Mouse (Mus musculus) c-Kit-negative CD71-positive TER-119-positive erythroid progenitor cells, embryonic 14.5 days (primary cell): ENCODE measurements around the gene Fuom.
A peak's percentile ranks its signal among the peaks of the same experiment; 100 is the strongest.
"Not testable (repeated sequence)": the region's sequence is repeated elsewhere in the genome, so short reads cannot be mapped to it uniquely, and the experiment has no call there.

Experiments used
- DNase-seq: peaks from one replicate; pipeline ENCODE4 v3.0.0-alpha.2; 2013; ENCODE audit warnings: low read depth, low spot score

The Fuom gene

DNA sequence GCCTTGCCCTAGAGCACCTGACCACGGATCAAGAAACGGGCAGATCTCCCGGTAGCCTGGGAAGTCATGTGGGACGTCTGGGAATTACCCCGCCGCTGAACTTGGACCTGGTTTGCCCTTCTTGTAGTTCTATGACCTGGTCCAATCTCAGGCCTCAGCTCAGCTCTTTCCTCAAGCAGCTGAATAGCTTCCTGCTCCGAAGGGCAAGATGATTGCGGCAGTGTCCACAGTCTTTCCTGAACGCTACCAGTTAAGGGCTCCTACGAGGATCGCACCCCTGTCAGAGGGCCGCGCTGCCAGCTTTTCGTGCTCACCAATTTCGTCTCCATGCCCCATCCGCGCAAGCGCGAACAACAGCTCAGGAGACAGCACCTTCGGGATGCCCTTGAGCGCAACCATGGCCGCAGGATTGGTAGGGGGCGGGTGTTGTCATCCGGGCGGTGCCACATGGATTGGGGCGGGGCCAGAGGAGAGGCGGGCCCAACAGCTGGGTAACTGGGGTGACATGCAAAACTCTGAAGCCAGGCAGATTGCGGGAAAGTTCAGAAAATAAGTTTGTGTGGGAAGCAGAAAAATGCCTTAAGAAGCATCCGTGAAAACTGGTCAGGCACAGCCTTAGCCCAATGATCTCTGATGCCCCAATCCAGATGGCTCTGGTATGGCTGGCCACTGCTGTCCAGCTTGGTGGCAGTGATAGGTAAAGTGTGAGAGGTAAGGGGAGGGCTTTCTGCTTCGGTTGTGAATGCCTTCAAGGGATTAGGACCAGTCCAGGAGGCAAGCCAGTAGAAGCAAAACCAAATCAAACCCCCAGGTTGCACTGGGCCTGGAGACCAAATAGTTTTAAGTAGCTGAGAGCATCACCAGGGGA is at the start of gene Fuom:
Gene Fuom (minus strand): TSS at position 449 of the 868 bp plus-strand sequence.
- DNase-seq = peak; percentile 40

- DNase-seq = no peak
Measured at GRCm38 (mm10) chr7:140144550-140144949, 42.3 kb upstream of the Fuom start.

- DNase-seq = no peak
Measured at GRCm38 (mm10) chr7:140141350-140141749, 39.1 kb upstream of the Fuom start.

- no peak for DNase-seq
Measured at GRCm38 (mm10) chr7:140138021-140138310, 35.7 kb upstream of the Fuom start.

DNA sequence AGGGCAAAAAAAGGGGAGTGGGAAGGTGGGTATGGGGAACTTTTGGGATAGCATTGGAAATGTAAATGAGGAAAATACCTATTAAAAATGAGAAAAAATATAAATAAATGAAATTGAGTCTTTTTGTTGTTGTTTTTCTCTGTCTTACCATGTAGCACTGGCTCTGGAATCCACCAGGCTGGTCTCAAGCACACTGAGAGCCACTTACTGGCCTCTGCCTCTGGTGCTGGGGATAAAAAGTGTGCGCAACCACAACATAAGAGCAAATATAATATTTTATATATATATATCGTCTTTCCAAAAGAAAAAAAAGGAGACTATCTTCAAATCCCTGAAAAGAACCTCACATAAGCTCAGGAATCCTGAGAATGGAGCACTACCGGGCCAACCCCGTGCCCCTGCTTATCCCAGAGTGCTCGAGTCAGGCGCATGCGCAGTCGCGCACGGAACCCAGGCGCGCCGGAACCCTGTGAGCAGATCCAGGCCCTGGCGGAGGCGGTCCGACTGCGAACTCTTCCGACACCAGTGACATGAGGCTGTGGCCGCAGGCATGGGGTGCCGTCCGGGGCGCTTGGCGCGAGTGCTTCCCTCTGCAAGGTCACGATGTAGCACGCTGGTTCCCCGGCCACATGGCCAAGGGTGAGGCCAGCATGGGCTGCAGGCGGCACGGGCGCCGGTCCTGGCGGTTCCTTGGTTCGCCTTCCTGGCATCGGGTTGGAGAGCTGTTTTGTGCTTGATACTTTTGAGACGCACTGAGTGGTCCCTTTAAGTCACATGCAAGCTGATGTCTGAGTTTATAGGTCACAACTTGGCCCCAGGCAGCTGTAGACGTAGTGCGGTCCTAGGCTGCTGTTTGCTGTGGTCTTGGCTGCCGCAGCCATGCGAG is 35.1 kb upstream of the Fuom start, which contains the start of gene Mtg1:
Gene Mtg1 (plus strand): TSS at position 430 of the 886 bp plus-strand sequence.
- peak; percentile 81 for DNase-seq

DNA sequence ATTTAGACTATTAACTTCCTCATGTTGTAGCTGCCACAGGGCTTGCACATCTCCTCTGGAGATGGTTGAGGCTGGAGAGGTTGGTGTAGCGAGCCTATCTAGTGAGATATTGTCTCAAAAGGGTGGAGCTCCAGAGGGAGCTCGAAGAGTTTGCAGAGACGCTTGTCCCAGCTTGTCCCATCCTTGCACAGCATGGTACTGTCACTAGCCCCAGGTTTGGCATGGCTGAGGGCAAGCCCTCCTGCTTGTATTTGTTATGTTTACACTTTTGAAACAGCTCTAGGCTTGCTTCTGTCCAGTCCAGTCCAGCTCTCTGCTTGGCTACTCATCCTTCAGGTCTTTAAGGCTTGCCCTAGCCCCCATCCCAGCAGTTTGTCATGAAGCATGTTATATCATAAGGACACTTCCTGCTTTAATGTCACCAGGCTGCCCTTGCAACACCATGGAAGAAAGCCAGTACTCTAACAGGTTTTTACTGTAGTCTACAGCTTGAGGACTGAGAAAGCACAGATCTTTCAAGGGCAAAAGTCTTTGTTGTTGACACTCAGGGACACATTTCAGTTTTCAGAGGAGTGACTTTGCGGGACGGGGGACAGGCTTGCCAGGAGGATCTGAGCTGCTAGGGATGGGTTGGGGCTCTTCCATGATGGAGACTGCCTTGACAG is 33.0 kb upstream of the Fuom start:
- no peak for DNase-seq

GRCm38 (mm10) chr7:140134033-140134432 is 31.8 kb upstream of the Fuom start:
- not testable (repeated sequence) for DNase-seq

- DNase-seq = not testable (repeated sequence)
Measured at GRCm38 (mm10) chr7:140132184-140132583, 29.9 kb upstream of the Fuom start.

- DNase-seq = no peak
Measured at GRCm38 (mm10) chr7:140127911-140128310, 25.7 kb upstream of the Fuom start.

GRCm38 (mm10) chr7:140126934-140127333 is 24.7 kb upstream of the Fuom start:
- no peak for DNase-seq

DNA sequence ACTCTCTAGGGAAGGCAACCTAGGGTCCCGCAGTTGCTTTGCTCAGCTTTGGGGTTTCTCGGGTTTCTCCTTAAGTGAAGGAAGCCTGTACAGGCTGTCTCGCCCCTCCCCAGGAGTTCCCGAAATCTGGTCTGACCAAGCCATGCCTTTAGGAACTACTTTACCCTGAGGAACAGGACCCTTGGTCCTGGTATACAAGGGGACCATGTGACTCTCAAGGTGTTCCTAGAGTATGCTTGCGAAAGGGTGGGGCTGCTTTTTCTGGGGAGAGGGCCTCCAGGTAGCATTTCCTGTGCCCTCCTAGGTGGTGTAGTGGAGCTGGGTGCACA is 23.7 kb upstream of the Fuom start:
- no peak for DNase-seq

DNA sequence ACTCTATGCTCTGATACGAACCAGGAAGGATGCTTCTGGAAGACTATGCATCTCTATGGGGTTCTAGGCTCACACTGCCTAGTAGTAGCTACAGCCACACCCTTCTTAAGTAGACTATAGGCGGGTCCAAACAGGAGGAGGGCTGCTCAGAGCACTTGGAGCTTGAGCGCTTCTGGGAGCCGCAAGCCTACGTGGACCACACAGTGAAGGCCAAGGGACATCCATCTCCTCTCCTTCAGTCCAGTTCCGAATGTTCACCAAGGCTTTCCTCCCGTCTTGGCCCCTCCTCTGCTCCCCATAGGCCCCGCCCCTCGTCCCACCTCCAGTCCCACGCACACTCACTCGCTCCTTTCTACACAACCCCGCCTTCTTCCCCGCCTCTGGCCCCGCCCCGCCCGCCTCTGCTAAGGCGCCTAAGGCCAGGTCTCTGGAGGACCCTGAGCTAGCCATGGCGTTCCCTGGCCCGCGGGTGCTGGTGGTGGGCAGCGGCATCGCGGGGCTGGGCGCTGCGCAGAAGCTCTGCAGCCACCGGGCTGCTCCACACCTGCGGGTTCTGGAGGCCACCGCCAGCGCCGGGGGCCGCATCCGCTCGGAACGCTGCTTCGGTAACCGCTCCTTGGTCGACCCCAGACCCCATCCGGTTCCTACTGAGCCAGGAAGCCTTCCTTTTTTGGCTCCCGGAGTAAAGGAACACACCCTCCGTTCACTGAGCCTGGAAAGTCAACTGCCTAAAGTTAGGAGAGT is 23.2 kb upstream of the Fuom start:
- peak; percentile 76 for DNase-seq

- DNase-seq = no peak
Measured at GRCm38 (mm10) chr7:140124382-140124781, 22.1 kb upstream of the Fuom start.

DNA sequence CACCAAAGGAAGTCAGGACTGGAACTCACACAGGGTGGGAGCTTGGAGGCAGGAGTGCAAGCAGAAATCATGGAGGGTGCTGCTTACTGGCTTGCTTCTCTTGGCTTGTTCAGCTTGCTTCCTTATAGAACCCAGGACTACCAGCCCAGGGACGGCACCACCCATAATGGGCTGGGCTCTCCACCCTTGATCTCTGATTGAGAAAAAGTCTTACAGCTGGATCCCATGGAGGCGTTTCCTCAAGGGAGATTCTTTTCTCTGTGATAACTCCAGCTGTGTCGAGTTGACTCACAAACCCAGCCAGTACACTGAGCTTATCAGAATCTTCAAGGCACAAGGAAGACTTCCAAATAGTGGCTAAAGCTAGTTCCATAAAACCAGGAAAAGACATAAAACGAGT is 20.5 kb upstream of the Fuom start:
- DNase-seq = no peak

DNA sequence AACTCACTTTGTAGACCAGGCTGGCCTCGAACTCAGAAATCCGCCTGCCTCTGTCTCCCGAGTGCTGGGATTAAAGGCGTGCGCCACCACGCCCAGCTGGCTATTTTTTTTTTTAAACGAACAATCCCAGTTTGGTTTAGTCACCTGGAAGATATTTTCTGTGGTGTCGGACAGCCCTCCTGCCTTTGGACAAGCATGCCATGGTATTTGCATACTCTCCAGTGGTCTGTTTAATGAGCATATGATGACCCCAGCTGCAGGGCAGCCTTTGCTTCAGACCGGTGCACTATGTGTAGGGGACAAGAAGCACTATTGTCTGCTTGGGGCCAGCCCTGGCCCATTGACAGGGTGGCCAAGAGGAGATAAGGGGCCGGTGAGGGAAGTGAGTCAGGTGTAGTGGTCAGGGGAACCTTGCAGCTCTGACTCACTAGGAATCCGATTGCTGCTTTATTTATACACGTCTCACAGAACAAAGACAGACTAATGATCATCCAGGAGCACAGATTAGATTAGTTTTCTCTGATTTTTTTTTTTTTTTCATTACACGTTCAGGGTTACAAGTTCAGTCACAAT is 19.2 kb upstream of the Fuom start:
- DNase-seq = no peak

DNA sequence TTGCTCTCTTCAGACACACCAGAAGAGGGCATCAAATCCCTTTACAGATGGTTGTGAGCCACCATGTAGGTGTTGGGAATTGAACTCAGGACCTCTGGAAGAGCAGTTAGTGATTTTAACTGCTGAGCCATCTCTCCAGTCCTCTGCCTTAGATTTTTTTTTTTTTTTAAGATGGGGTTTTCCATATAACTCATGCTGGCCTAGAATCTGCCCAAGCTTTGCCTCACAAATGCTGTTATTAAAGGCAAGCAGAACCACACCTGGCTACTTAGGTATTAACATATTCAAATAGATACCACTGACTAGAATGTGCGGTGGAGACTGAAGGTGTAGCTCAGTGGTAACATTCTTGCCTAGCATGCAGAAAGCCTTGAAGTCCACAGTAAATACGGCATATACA is 18.2 kb upstream of the Fuom start:
- no peak for DNase-seq

- DNase-seq = peak; percentile 84
Measured at GRCm38 (mm10) chr7:140116329-140117054, 14.3 kb upstream of the Fuom start, which contains the start of gene Echs1. Gene Echs1, minus strand, starts transcription at chr7:140116476.

GRCm38 (mm10) chr7:140115583-140116328 is 13.5 kb upstream of the Fuom start, which contains the start of gene Paox:
Gene Paox, plus strand, starts transcription at chr7:140115799.
- DNase-seq = peak; percentile 62

GRCm38 (mm10) chr7:140111943-140112342 is 9.7 kb upstream of the Fuom start:
- DNase-seq = no peak

GRCm38 (mm10) chr7:140104009-140104408 is 1.8 kb upstream of the Fuom start:
- no peak for DNase-seq
